Mouse (Mus musculus): ENCODE data around the gene Il2ra.

Gene Il2ra

DNA sequence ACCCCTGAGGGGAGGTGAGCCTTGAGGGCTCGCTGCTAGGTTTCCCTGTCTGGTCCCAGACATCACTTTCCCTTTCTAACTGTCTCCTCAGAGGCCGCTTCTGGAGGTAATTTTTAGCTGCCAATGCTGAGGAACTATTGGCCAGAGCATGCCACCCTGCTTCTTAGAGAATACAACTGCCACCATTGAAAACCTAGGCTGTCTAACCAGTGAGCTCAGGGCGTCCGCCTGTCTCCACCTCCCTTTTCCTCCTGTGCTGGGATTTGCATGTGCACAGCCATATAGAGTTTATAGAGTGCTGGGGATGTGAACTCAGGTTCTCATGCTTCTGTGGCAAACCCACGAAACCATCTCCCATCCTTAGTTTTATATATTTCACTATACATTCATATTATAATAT lies 11.2 kb downstream of the Il2ra start:
- DNase-seq, result no peak

- no peak for DNase-seq
Measured at GRCm38 (mm10) chr2:11654990-11655931, 12.7 kb downstream of the Il2ra start.

GRCm38 (mm10) chr2:11657581-11657980 lies 15.0 kb downstream of the Il2ra start:
- no peak for DNase-seq

DNA sequence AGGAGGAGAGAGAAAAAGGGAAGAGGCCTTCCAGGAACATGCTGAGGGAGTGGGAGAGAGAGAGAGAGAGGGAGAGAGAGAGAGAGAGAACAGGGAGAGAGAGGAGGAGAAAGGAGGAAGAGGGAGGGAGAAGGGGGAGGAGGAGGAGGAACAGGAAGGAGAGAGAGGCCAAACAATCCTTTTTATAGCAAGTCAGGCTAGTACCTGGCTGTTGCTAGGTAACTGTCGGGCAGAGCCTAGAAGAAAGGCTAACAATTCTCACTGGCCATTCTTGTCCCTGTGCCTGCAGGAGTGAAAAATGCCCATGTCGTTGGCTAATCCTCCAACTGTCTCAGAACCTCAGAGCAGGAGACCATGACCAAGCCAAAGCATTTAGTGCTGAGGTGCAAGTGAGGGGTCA lies 16.7 kb downstream of the Il2ra start:
- no peak for DNase-seq

DNA sequence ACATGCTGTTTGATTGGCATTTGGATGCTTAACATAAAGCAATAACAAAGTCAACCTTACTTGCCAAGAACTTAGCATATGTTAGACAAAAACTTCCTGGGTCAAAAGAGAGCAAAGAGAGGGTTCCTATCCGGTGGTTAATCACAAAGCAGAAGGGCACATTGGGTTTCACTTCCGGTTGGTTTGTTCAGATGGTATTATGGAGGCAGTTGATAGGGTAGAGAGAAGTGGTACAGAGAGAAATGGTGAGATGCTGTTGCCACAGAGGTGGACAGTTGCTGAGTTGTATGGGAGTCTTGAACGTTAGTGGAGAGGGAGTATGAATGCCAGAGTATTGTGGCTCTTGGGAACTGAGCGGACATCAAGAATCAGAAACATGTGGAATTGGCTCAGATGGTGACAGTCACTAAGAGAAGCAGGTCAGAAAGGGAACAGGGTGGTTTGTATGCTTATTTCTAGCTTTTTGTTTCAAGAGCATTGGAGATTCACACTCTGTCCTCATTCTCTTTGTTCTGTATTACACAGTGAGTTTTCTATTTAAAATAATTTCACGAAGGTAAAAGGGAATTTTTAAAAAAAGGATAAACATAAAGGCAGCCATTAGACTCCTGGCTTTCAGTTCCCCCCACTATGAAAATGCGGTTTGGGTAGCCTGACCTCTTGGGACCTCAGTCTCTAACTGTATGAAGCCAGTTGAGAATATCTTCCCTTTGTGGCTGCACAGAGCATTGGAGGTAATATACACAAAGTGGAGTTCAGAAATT lies 19.7 kb downstream of the Il2ra start:
- no peak for DNase-seq

GRCm38 (mm10) chr2:11662907-11663230 lies 20.3 kb downstream of the Il2ra start:
- DNase-seq, result no peak

DNA sequence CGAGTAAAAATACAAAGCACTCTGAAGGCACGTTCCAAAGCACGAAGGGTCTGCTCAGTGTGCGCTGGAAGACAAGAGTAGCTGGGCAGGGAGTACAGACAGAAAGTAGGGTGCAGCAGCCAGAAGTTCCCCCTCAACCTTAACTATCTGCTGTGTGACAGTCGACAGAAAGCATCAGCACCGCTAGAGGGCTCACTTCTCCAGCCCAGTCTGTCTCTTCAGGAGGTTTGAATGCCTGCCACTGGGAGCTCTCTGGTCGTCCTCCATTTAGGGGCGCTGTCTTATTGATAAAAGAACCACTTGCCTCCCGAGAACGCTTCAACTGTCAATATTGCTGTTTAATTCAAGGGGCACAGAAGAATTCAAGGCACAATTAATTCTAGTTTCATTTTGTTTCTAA lies 21.4 kb downstream of the Il2ra start:
- peak; percentile 86 for DNase-seq

GRCm38 (mm10) chr2:11664367-11664766 lies 21.8 kb downstream of the Il2ra start:
- peak; percentile 33 for DNase-seq

GRCm38 (mm10) chr2:11664806-11665205 lies 22.2 kb downstream of the Il2ra start:
- DNase-seq, result no peak

- DNase-seq, result no peak
Measured at GRCm38 (mm10) chr2:11665326-11665725, 22.7 kb downstream of the Il2ra start.

- DNase-seq, result no peak
Measured at GRCm38 (mm10) chr2:11672144-11672543, 29.5 kb downstream of the Il2ra start.

DNA sequence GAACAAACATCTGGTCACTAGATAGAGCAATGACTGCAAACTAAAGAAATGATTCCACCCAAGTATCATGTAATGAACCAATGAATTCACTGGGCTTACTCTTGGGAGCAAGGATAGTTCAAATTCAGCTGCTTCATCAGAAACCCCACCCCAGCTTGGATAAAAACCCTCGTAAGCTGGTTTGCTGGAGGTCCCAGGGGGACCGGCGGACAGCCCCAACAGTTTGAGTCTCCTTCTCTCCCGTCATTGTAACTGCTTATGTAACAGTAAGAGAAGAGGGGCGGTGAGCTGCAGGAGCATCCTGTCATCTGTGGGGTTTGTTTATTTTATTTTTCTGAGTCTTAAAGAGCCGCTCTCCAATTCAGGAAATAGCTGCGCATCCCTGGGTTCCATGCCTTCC lies 37.0 kb downstream of the Il2ra start:
- no peak for DNase-seq

- DNase-seq, result no peak
Measured at GRCm38 (mm10) chr2:11682712-11683111, 40.1 kb downstream of the Il2ra start.

GRCm38 (mm10) chr2:11686512-11686911 lies 43.9 kb downstream of the Il2ra start:
- DNase-seq, result no peak

GRCm38 (mm10) chr2:11687436-11687835 lies 44.8 kb downstream of the Il2ra start:
- DNase-seq, result peak; percentile 40

DNA sequence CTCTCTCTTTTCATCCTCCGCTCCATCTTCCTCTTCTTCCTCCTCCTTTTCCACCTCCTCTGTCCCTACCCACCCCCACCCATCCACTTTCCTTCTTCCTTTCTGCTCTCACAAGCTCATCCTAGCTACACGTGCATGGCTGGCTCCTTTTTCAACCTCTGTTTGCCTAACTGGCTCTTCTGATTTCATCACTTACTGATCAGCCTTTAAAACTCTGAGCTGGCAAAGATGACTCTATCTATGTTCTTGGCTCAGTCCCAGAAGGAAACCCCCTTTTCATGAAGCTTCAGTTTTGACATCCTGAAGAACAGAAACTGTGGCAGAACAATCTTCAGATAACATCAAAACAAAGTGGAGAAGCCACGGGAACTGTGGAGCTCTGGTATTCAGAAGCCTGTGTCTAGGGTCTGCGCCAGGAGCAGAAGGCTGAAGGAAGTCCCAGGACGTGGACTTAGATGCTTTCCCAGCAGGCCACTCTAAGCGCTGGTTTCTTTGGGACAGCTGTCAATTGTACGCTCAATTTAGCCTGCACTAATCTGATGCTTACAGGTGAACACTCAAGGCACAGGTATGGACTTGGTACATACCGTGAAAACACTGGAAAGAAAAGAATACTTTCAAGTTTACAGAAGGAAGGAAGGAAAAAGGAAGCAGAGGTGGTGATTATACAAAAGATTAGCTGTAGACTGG lies 47.7 kb downstream of the Il2ra start:
- no peak for DNase-seq

- no peak for DNase-seq
Measured at GRCm38 (mm10) chr2:11693352-11693751, 50.7 kb downstream of the Il2ra start.

- DNase-seq, result no peak
Measured at GRCm38 (mm10) chr2:11694104-11694503, 51.5 kb downstream of the Il2ra start.

GRCm38 (mm10) chr2:11695867-11696266 lies 53.3 kb downstream of the Il2ra start:
- no peak for DNase-seq

GRCm38 (mm10) chr2:11698994-11699393 lies 56.4 kb downstream of the Il2ra start:
- no peak for DNase-seq

GRCm38 (mm10) chr2:11699905-11700304 lies 57.3 kb downstream of the Il2ra start:
- DNase-seq, result no peak

DNA sequence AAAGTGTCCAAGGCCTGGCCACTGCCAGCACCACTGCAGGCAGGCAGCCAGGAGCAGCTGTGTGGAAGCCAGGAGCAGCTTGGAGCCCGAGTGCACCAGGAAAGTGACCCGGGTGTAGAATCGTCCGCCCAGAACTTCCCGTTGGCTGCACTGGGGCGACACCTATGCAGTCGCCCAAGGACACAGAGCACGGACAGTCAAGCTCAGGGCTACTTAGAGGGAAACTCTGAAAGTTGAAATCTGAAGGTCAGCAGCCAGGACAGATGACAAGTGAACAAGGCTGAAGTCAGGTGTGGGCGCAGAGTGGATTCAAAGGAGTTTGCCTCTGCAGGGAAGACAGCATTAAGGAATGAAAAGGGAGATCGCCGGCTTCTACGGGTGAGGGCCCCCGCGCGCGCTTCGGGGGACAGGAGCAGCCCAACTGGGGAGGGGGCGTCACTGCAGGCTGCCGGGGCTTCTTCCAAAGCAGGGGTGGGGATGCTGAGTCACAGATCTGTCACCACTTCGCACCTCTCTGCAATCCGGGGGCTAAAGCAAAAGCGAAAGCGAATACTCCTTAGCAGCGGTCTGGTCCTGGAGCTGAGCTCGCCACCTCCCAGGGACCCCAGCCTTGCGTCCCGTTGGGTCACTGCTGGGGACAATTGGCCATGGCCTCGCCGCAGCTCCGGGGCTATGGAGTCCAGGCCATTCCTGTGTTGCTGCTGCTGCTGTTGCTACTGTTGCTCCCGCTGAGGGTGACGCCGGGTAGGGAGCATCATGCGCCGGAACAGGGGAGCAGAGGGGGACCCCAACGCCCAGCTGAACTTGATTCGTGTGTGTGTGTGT lies 62.8 kb downstream of the Il2ra start, which contains the start of gene Il15ra:
Gene Il15ra (plus strand): TSS at position 90 of the 825 bp plus-strand sequence.
- peak; percentile 66 for DNase-seq

Measured in retina, postnatal 1 day (tissue).